Mouse (Mus musculus): ENCODE data around the gene Atl1.

DNA sequence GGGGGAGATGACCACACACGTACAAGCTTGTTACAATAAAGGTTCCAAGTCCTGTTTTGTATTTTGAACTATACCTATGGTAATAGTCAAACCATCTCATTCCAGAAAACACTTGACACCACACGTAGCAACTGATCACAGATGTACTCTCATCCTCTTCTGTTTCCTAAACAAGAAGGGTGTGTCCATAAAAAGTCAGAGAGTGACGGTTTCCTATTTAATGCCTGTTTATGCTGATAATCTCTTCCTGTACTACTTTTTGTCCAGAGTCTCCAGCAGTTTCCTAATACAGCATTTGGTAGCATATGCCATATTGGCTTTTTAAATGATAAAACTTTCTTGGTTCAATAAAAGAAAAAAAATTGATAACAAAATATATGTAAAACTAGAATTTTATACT, 73.2 kb downstream of the Atl1 start:
- TF ChIP-seq CTCF (IDR thresholded peaks at IDR 0.05; ENCODE audit: low read depth, low read length), result no peak
- TF ChIP-seq POLR2A (IDR thresholded peaks at IDR 0.05; ENCODE audit: extremely low read depth, insufficient read depth, low read length), result no peak

Measured in liver, adult 2 months (tissue).